Mouse (Mus musculus) CH12.LX (cell line): ENCODE measurements around the gene Commd9.

ENCODE experiments used
- BHLHE40 ChIP-seq: IDR thresholded peaks from 2 replicates; pipeline ENCODE4 v1.6.1; 2011; ENCODE audit warnings: mild to moderate bottlenecking, low read depth, low read length, improper control_type of control experiment
- CTCF ChIP-seq, 2 experiments: IDR thresholded peaks in 1 of 2; conservative IDR thresholded peaks in 1 of 2; 2 replicates each; pipeline ENCODE4 v1.5.1; 2011 to 2012; ENCODE audit warnings: low read depth in 2 of 2, low read length in 2 of 2, improper control_type of control experiment in 1 of 2, inconsistent platforms in 1 of 2, mild to moderate bottlenecking in 1 of 2, moderate library complexity in 1 of 2
- EP300 ChIP-seq: IDR thresholded peaks from 2 replicates; pipeline ENCODE4 v1.6.1; 2011; ENCODE audit warnings: low read length, improper control_type of control experiment
- KAT2A ChIP-seq: IDR thresholded peaks from 2 replicates; pipeline ENCODE4 v1.6.1; 2012; ENCODE audit warnings: low read length, improper control_type of control experiment, inconsistent platforms; ENCODE audit not compliant: insufficient replicate concordance
- NELFE ChIP-seq: IDR thresholded peaks from 2 replicates; pipeline ENCODE4 v1.6.1; 2011; ENCODE audit warnings: low read depth, low read length, improper control_type of control experiment
- NRF1 ChIP-seq: IDR thresholded peaks from 2 replicates; pipeline ENCODE4 v1.6.1; 2014; ENCODE audit warnings: low read depth, mild to moderate bottlenecking, inconsistent platforms, low read length, improper control_type of control experiment, moderate library complexity
- SMC3 ChIP-seq: IDR thresholded peaks from 2 replicates; pipeline ENCODE4 v1.6.1; 2011; ENCODE audit warnings: low read depth, low read length, improper control_type of control experiment
- TCF12 ChIP-seq: IDR thresholded peaks from 2 replicates; pipeline ENCODE4 v1.6.1; 2014; ENCODE audit warnings: low read depth, mild to moderate bottlenecking, inconsistent platforms, low read length, improper control_type of control experiment
- USF1 ChIP-seq: IDR thresholded peaks from 2 replicates; pipeline ENCODE4 v1.6.1; 2014; ENCODE audit warnings: low read depth, mild to moderate bottlenecking, inconsistent platforms, low read length, improper control_type of control experiment
- ZMIZ1 ChIP-seq: IDR thresholded peaks from 2 replicates; pipeline ENCODE4 v1.6.1; 2012; ENCODE audit warnings: low read depth, mild to moderate bottlenecking, inconsistent platforms, low read length, improper control_type of control experiment
- ZNF384 ChIP-seq: IDR thresholded peaks from 2 replicates; pipeline ENCODE4 v1.6.1; 2012; ENCODE audit warnings: low read depth, low read length, improper control_type of control experiment, inconsistent platforms

- TF ChIP-seq BHLHE40 (no peak), NRF1 (no peak), SMC3 (no peak), TCF12 (no peak), KAT2A (no peak), ZMIZ1 (no peak), CTCF (conservative IDR thresholded peaks at IDR 0.05 in 1 of 2, IDR thresholded peaks at IDR 0.05 in 1 of 2; ENCODE audit: low read depth in 2 of 2, low read length in 2 of 2) (no peak), EP300 (no peak), NELFE (no peak), USF1 (no peak), ZNF384 (no peak)
These were observed 39.6 kb downstream of the Commd9 start for GRCm38 (mm10) chr2:101925591-101926188.
